Mouse (Mus musculus) E14TG2a.4 (cell line): ENCODE results near the gene St3gal4.

ENCODE experiments used
- CTCF ChIP-seq: conservative IDR thresholded peaks from 2 replicates; pipeline ENCODE4 v1.5.1; 2014; ENCODE audit warnings: low read length
- NANOG ChIP-seq: IDR thresholded peaks from 2 replicates; pipeline ENCODE4 v1.6.1; 2014; ENCODE audit warnings: borderline replicate concordance, low read length, mixed read lengths

GRCm38 (mm10) chr9:35123804-35124677, 5.0 kb upstream of the St3gal4 start:
- no peak for TF ChIP-seq CTCF
- TF ChIP-seq NANOG = no peak
